In genomic region chr5:65950679-65951512, GRCm38 (mm10) we compare ENCODE assay signal across 8 mouse cellular contexts. TPM values are rescaled to one million over a fixed set of nuclear protein-coding genes. Genes with fewer than 3 reads are reported as not detected.
DNase-seq lines count a peak whose midpoint lies in the region; ATAC-seq and TF ChIP-seq lines count a peak whose summit lies in the region.

No protein-coding gene starts in this region.

- peak overlapping the region; percentile 28; the same call in 1 of the 2 replicates for H3K9ac ChIP-seq in hindbrain, embryonic 12.5 days

- H3K9me3 ChIP-seq in hindbrain, embryonic 12.5 days (replicated peaks), result no peaks in the 10 kb centered on the region

- H3K36me3 ChIP-seq in hindbrain, embryonic 12.5 days, result no peaks in the 10 kb centered on the region

- WGBS in hindbrain, embryonic 12.5 days, result 46% methylated on average over 18 of the region's 18 CpGs

- DNase-seq in kidney, adult 9 months, result peak; percentile 17
- DNase-seq in kidney, adult 11 months, result no peak
- DNase-seq in brain, embryonic 14.5 days (ENCODE audit: low read depth), result peak; percentile 89
- DNase-seq in lung, postnatal 36 days, result peak; percentile 55
- peak; percentile 46 for DNase-seq in testis, postnatal 10 days (ENCODE audit: low spot score)
- DNase-seq in gastrocnemius, postnatal 36 days, result no peak
- DNase-seq in urinary bladder, postnatal 14 days (ENCODE audit: low spot score), result no peak

- intact Hi-C loops in gastrocnemius, postnatal 36 days (cut with DNase I), result no loop called here

- H3K4me3 ChIP-seq in hindbrain, embryonic 12.5 days, result 0 out of 2 replicates have a peak overlapping the region, but pooled peaks have one; percentile 5

- H3K27ac ChIP-seq in hindbrain, embryonic 12.5 days, result peak overlapping the region; percentile 88

- H3K4me1 ChIP-seq in hindbrain, embryonic 12.5 days, result peaks cover 17% of the 10 kb centered on the region

- peak; percentile 69 for ATAC-seq in hindbrain, embryonic 12.5 days (ENCODE audit: low FRiP score)

- peak; percentile 20; the same call in 1 of the 2 replicates for TF ChIP-seq CTCF in brain, embryonic 14.5 days (IDR thresholded peaks at IDR 0.05; ENCODE audit: borderline replicate concordance, extremely low read depth, insufficient read depth, insufficient read length)

- no peaks in the 10 kb centered on the region for H3K27me3 ChIP-seq in hindbrain, embryonic 12.5 days

- no peak for TF ChIP-seq POLR2A in brain, embryonic 14.5 days (IDR thresholded peaks at IDR 0.05; ENCODE audit: borderline replicate concordance, extremely low read depth, insufficient read depth, insufficient read length, poor library complexity, severe bottlenecking)

- peak overlapping the region; percentile 39 for H3K4me2 ChIP-seq in hindbrain, embryonic 12.5 days (replicated peaks)

RNA-seq across cellular contexts. Expression of gene Chrna9, which starts 16.2 kb away (rescaled TPM):
- not detected in 2 replicates for polyA plus RNA-seq in brain, embryonic 14.5 days (2012; rRNA removed)
- 0.18 and 0.19 TPM in 2 replicates for polyA plus RNA-seq in hindbrain, embryonic 12.5 days (2016; fragmentation: Nextera tagmentation; extraction: Ambion mirVana)
- total RNA-seq in gastrocnemius, postnatal 36 days (2021), result 10 to 100 TPM; 12.6 to 19.5 TPM

RNA-seq across cellular contexts. Expression of gene 9130230L23Rik, which starts 53.2 kb away (rescaled TPM):
- polyA plus RNA-seq in brain, embryonic 14.5 days (2012; rRNA removed), result 0.10 TPM in 1 of 2 replicates, not detected in the other
- polyA plus RNA-seq in hindbrain, embryonic 12.5 days (2016; fragmentation: Nextera tagmentation; extraction: Ambion mirVana), result 0.18 TPM in 1 of 2 replicates, not detected in the other
- not detected for total RNA-seq in gastrocnemius, postnatal 36 days (2021)

Comparison
In these comparisons a context has a peak if more than half of its experiments do, and no peak if none do; other contexts are left out.
1. DNase-seq: peak in kidney, adult 9 months (single experiment), brain, embryonic 14.5 days (single experiment), lung, postnatal 36 days (single experiment) and testis, postnatal 10 days (single experiment); none in kidney, adult 11 months (single experiment), gastrocnemius, postnatal 36 days (0 of 2) and urinary bladder, postnatal 14 days (single experiment).